Mouse (Mus musculus) liver, embryonic 14.5 days (tissue): Measurements from ENCODE around the gene Mepe. TPM values are rescaled to one million over a fixed set of nuclear protein-coding genes. Genes with fewer than 3 reads are reported as not detected.

Experiments used
- ATAC-seq: fragments of 200-750 bp; cut with Nextera tagmentation; 2 replicates; pipeline ENCODE4 v1.8.0; 2017; ENCODE audit warnings: moderate number of reproducible peaks, mild to moderate bottlenecking, moderate library complexity; ENCODE audit not compliant: insufficient read depth
- DNase-seq, 3 experiments: peaks; one replicate each; pipeline ENCODE4 v3.0.0-alpha.2; 2012 to 2013; ENCODE audit warnings: low read depth in 3 of 3, low spot score in 3 of 3
- H3K27ac ChIP-seq: fragments of 300-500 bp; sonication (generic); 2 replicates; pipeline ENCODE4 v1.5.1; 2014; ENCODE audit warnings: moderate library complexity, mild to moderate bottlenecking, control low read depth, inconsistent platforms
- H3K27me3 ChIP-seq: fragments of 300-500 bp; sonication (generic); 2 replicates; pipeline ENCODE4 v1.6.1; 2014; ENCODE audit warnings: mild to moderate bottlenecking, low read length, moderate library complexity; ENCODE audit not compliant: control insufficient read depth, insufficient read depth
- H3K36me3 ChIP-seq: fragments of 300-500 bp; sonication (generic); replicated peaks from 2 replicates; pipeline ENCODE4 v1.6.1; 2014; ENCODE audit warnings: low read depth; ENCODE audit not compliant: control insufficient read depth, insufficient read depth
- H3K4me1 ChIP-seq, 2 experiments: fragments of 200-500 bp in 1 of 2; fragments of 300-500 bp in 1 of 2; sonication (generic) in 1 of 2; replicated peaks; 2 replicates each; pipeline ENCODE4 v1.6.1; 2012 to 2014; ENCODE audit warnings: antibody characterized with exemption in 1 of 2, inconsistent platforms in 1 of 2, low read length in 1 of 2; ENCODE audit not compliant: control insufficient read depth in 2 of 2, insufficient read depth in 2 of 2
- H3K4me2 ChIP-seq: fragments of 300-500 bp; sonication (generic); 2 replicates; pipeline ENCODE4 v1.6.1; 2014; ENCODE audit warnings: low read depth, mild to moderate bottlenecking, control low read depth, moderate library complexity
- H3K4me3 ChIP-seq, 2 experiments: fragments of 200-500 bp in 1 of 2; fragments of 300-500 bp in 1 of 2; sonication (generic) in 1 of 2; 2 replicates each; pipeline ENCODE4 v1.5.1; 2012 to 2014; ENCODE audit warnings: low read depth in 2 of 2, low read length in 2 of 2, mild to moderate bottlenecking in 2 of 2, control low read depth in 1 of 2, inconsistent platforms in 1 of 2, moderate library complexity in 1 of 2; ENCODE audit not compliant: insufficient read depth in 1 of 2
- H3K9ac ChIP-seq: fragments of 300-500 bp; sonication (generic); replicated peaks from 2 replicates; pipeline ENCODE4 v1.6.1; 2014; ENCODE audit warnings: mild to moderate bottlenecking, control low read depth, moderate library complexity
- H3K9me3 ChIP-seq: fragments of 300-500 bp; sonication (generic); 2 replicates; pipeline ENCODE4 v1.6.1; 2016; ENCODE audit warnings: low read length, mixed read lengths; ENCODE audit not compliant: control insufficient read depth
- CTCF ChIP-seq: IDR thresholded peaks from 2 replicates; pipeline ENCODE4 v1.5.1; 2016; ENCODE audit warnings: antibody characterized with exemption, low read depth, control low read depth
- EP300 ChIP-seq: IDR thresholded peaks from 2 replicates; pipeline ENCODE4 v1.6.1; 2016; ENCODE audit warnings: antibody characterized with exemption, low read depth
- WGBS: fragments of 180-500 bp; shearing (Covaris S2); extraction: QIAGEN DNeasy Blood & Tissue Kit; methylation state at CpG from one replicate; pipeline ENCODE4 v1.1.7; 2014; ENCODE audit not compliant: insufficient replicate concordance; 5-methylcytosine and 5-hydroxymethylcytosine counted together
- polyA plus RNA-seq, 2 experiments: library from polyadenylated mRNA; depleted of rRNA in 1 of 2; stranded (reverse) in 1 of 2; unstranded in 1 of 2; fragments of >200 nt; fragmentation: Nextera tagmentation in 1 of 2; extraction: Ambion mirVana in 1 of 2; gene quantifications; 2 replicates each; pipeline versions ENCODE4 v1.2.1 to v1.2.3; 2012 to 2014

The Mepe gene
- polyA plus RNA-seq, 2 experiments, result not detected

- DNase-seq, result no peak
- ATAC-seq, result no peak
- H3K4me1 ChIP-seq, result no peaks in the 10 kb centered on the region
- H3K27me3 ChIP-seq, result no peaks in the 10 kb centered on the region
- TF ChIP-seq EP300, result no peak
- no peak for TF ChIP-seq CTCF
- no peak overlapping the region for H3K9ac ChIP-seq
- no peak overlapping the region for H3K27ac ChIP-seq
- H3K4me3 ChIP-seq, result no peak overlapping the region
- H3K36me3 ChIP-seq, result no peaks in the 10 kb centered on the region
- H3K4me2 ChIP-seq, result no peak overlapping the region
- no peaks in the 10 kb centered on the region for H3K9me3 ChIP-seq
- WGBS, result 52% methylated on average over 8 of the region's 8 CpGs
Measured at GRCm38 (mm10) chr5:104327389-104327788, 2.3 kb downstream of the Mepe start.

GRCm38 (mm10) chr5:104327876-104328275 is 2.7 kb downstream of the Mepe start:
- Histone ChIP-seq H3K36me3 (no peaks in the 10 kb centered on the region), H3K4me3 (no peak overlapping the region), H3K27ac (no peak overlapping the region), H3K4me1 (no peaks in the 10 kb centered on the region), H3K9ac (no peak overlapping the region), H3K4me2 (no peak overlapping the region), H3K9me3 (no peaks in the 10 kb centered on the region), H3K27me3 (no peaks in the 10 kb centered on the region)
- no peak for DNase-seq
- TF ChIP-seq EP300 (no peak), CTCF (no peak)
- ATAC-seq, result no peak

- DNase-seq (no peak), ATAC-seq (no peak)
- Histone ChIP-seq H3K36me3 (no peaks in the 10 kb centered on the region), H3K27ac (no peak overlapping the region), H3K4me2 (no peak overlapping the region), H3K27me3 (no peaks in the 10 kb centered on the region), H3K4me1 (no peaks in the 10 kb centered on the region), H3K4me3 (no peak overlapping the region), H3K9ac (no peak overlapping the region), H3K9me3 (no peaks in the 10 kb centered on the region)
- 53% methylated on average over 4 of the region's 4 CpGs for WGBS
- TF ChIP-seq EP300 (no peak), CTCF (no peak)
Measured at GRCm38 (mm10) chr5:104328317-104328850, 3.3 kb downstream of the Mepe start.

DNA sequence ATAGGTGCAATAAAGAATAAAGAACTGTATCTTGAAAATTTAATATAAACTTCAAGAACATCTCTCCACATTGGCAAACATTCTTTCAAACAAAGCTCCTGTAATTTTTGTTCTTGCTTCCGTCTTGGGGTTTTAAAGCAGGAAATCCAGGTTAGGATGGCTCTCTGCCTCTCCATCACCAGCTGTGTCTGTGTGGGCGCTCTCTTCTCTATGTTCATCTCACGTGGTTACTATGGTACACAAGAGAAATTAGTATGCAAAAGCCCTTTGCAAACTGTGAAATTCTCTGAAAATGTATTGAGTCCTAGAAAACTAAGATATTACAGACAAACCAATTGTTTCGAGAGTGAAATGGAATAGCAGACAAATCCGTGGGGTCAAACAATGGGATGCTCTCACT is 4.3 kb downstream of the Mepe start:
- no peak for TF ChIP-seq CTCF
- TF ChIP-seq EP300, result no peak
- Histone ChIP-seq H3K36me3 (no peaks in the 10 kb centered on the region), H3K4me2 (no peak overlapping the region), H3K9me3 (no peaks in the 10 kb centered on the region), H3K4me3 (no peak overlapping the region), H3K9ac (no peak overlapping the region), H3K27me3 (no peaks in the 10 kb centered on the region), H3K27ac (no peak overlapping the region), H3K4me1 (no peaks in the 10 kb centered on the region)
- DNase-seq, result no peak
- 56% methylated on average over 5 of the region's 5 CpGs for WGBS
- ATAC-seq, result no peak

GRCm38 (mm10) chr5:104330088-104330487 is 5.0 kb downstream of the Mepe start:
- H3K4me3 ChIP-seq, result no peak overlapping the region

More at GRCm38 (mm10) chr5:104330088-104330487, 5.0 kb downstream of the Mepe start:
- no peak overlapping the region for H3K9ac ChIP-seq
- H3K27me3 ChIP-seq, result no peaks in the 10 kb centered on the region
- no peak overlapping the region for H3K27ac ChIP-seq
- H3K9me3 ChIP-seq, result no peaks in the 10 kb centered on the region
- TF ChIP-seq CTCF (no peak), EP300 (no peak)
- H3K36me3 ChIP-seq, result no peaks in the 10 kb centered on the region
- H3K4me2 ChIP-seq, result no peak overlapping the region
- ATAC-seq, result no peak
- DNase-seq, result no peak
- 59% methylated on average over 5 of the region's 5 CpGs for WGBS
- no peaks in the 10 kb centered on the region for H3K4me1 ChIP-seq
